Mouse (Mus musculus) neural tube, embryonic 14.5 days (tissue): ENCODE results near the gene Rbks. TPM values are rescaled to one million over a fixed set of nuclear protein-coding genes. Genes with fewer than 3 reads are reported as not detected.

Experiments used
- ATAC-seq: fragments of 200-750 bp; cut with Nextera tagmentation; 2 replicates; pipeline ENCODE4 v1.8.0; 2017; ENCODE audit warnings: low read depth, mild to moderate bottlenecking, moderate TSS enrichment, moderate library complexity
- H3K27ac ChIP-seq: fragments of 300-500 bp; sonication (generic); 2 replicates; pipeline ENCODE4 v1.5.1; 2014; ENCODE audit warnings: low read depth, mild to moderate bottlenecking, control low read depth, low read length, moderate library complexity, mixed read lengths
- H3K27me3 ChIP-seq: fragments of 300-500 bp; sonication (generic); 2 replicates; pipeline ENCODE4 v1.6.1; 2014; ENCODE audit warnings: low read length; ENCODE audit not compliant: control insufficient read depth, insufficient read depth
- H3K36me3 ChIP-seq: fragments of 300-500 bp; sonication (generic); 2 replicates; pipeline ENCODE4 v1.6.1; 2014; ENCODE audit warnings: low read length, mixed read lengths; ENCODE audit not compliant: control insufficient read depth, insufficient read depth
- H3K4me1 ChIP-seq: fragments of 300-500 bp; sonication (generic); 2 replicates; pipeline ENCODE4 v1.6.1; 2014; ENCODE audit warnings: low read length; ENCODE audit not compliant: control insufficient read depth, insufficient read depth
- H3K4me2 ChIP-seq: fragments of 300-500 bp; sonication (generic); 2 replicates; pipeline ENCODE4 v1.6.1; 2014; ENCODE audit warnings: mild to moderate bottlenecking, low read depth, low read length, control low read depth
- H3K4me3 ChIP-seq: fragments of 300-500 bp; sonication (generic); 2 replicates; pipeline ENCODE4 v1.5.1; 2014; ENCODE audit warnings: low read depth, low read length, control low read depth, mixed read lengths
- H3K9ac ChIP-seq: fragments of 300-500 bp; sonication (generic); replicated peaks from 2 replicates; pipeline ENCODE4 v1.6.1; 2014; ENCODE audit warnings: low read depth, mild to moderate bottlenecking, control low read depth, low read length, mixed read lengths
- H3K9me3 ChIP-seq: fragments of 300-500 bp; sonication (generic); 2 replicates; pipeline ENCODE4 v1.6.1; 2016; ENCODE audit warnings: low read length; ENCODE audit not compliant: control insufficient read depth
- WGBS: fragments of 180-500 bp; shearing (Covaris S2); extraction: QIAGEN DNeasy Blood & Tissue Kit; methylation state at CpG from one replicate; pipeline ENCODE4 v1.1.7; 2014; 5-methylcytosine and 5-hydroxymethylcytosine counted together
- polyA plus RNA-seq: library from polyadenylated mRNA; unstranded; fragments of >200 nt; fragmentation: Nextera tagmentation; extraction: Ambion mirVana; gene quantifications from 2 replicates; pipeline ENCODE4 v1.2.1, GENCODE M21; 2014

Rbks gene
- polyA plus RNA-seq, 1 experiment from 2014 or later, result 4.0 TPM

- Histone ChIP-seq H3K9ac (no peak overlapping the region), H3K36me3 (peaks cover 10% of the 10 kb centered on the region; the same call in 1 of the 2 replicates), H3K4me1 (no peaks in the 10 kb centered on the region), H3K27me3 (no peaks in the 10 kb centered on the region), H3K4me2 (no peak overlapping the region), H3K27ac (no peak overlapping the region), H3K4me3 (no peak overlapping the region), H3K9me3 (no peaks in the 10 kb centered on the region)
- ATAC-seq, result no peak
- WGBS, result 94% methylated on average over 3 of the region's 3 CpGs
Measured at GRCm38 (mm10) chr5:31620326-31620725, 77.1 kb downstream of the Rbks start.

- peak overlapping the region; percentile 57 for H3K4me2 ChIP-seq
- no peak for ATAC-seq
- no peak overlapping the region; the same call in 1 of the 2 replicates for H3K27ac ChIP-seq
- peak overlapping the region; percentile 78 for H3K4me3 ChIP-seq
- H3K9ac ChIP-seq, result peak overlapping the region; percentile 74
- H3K4me1 ChIP-seq, result 0 out of 2 replicates have a peak, but pooled peaks cover 3% of the 10 kb centered on the region
- H3K9me3 ChIP-seq, result no peaks in the 10 kb centered on the region
- H3K27me3 ChIP-seq, result no peaks in the 10 kb centered on the region
- peaks cover 10% of the 10 kb centered on the region; the same call in 1 of the 2 replicates for H3K36me3 ChIP-seq
- WGBS, result 47% methylated on average over 6 of the region's 6 CpGs
Measured at GRCm38 (mm10) chr5:31614339-31615025, 82.9 kb downstream of the Rbks start.

- WGBS, result under 1% methylated on average over 37 of the region's 37 CpGs
- peak; percentile 98 for ATAC-seq
Measured at GRCm38 (mm10) chr5:31613852-31614286, 83.6 kb downstream of the Rbks start.

GRCm38 (mm10) chr5:31611186-31611585 lies 86.2 kb downstream of the Rbks start:
- Histone ChIP-seq H3K4me3 (no peak overlapping the region), H3K27me3 (no peaks in the 10 kb centered on the region), H3K9ac (no peak overlapping the region), H3K27ac (no peak overlapping the region), H3K4me1 (0 out of 2 replicates have a peak, but pooled peaks cover 3% of the 10 kb centered on the region), H3K4me2 (no peak overlapping the region), H3K36me3 (no peaks in the 10 kb centered on the region), H3K9me3 (no peaks in the 10 kb centered on the region)
- WGBS, result 79% methylated on average over 1 of the region's 1 CpGs
- no peak for ATAC-seq

More at GRCm38 (mm10) chr5:31613852-31614286, 83.6 kb downstream of the Rbks start:
- Histone ChIP-seq H3K4me3 (peak overlapping the region; percentile 78), H3K4me1 (0 out of 2 replicates have a peak, but pooled peaks cover 3% of the 10 kb centered on the region), H3K27me3 (no peaks in the 10 kb centered on the region), H3K9me3 (no peaks in the 10 kb centered on the region), H3K27ac (peak overlapping the region; percentile 79), H3K9ac (peak overlapping the region; percentile 74), H3K4me2 (peak overlapping the region; percentile 57), H3K36me3 (peaks cover 10% of the 10 kb centered on the region; the same call in 1 of the 2 replicates)

GRCm38 (mm10) chr5:31610376-31611086 lies 86.9 kb downstream of the Rbks start:
- Histone ChIP-seq H3K36me3 (no peaks in the 10 kb centered on the region), H3K9ac (no peak overlapping the region), H3K27ac (no peak overlapping the region), H3K9me3 (no peaks in the 10 kb centered on the region), H3K4me2 (no peak overlapping the region), H3K27me3 (no peaks in the 10 kb centered on the region), H3K4me1 (0 out of 2 replicates have a peak, but pooled peaks cover 3% of the 10 kb centered on the region), H3K4me3 (no peak overlapping the region)
- WGBS, result 79% methylated on average over 13 of the region's 13 CpGs
- no peak for ATAC-seq

- Histone ChIP-seq H3K4me1 (no peaks in the 10 kb centered on the region), H3K27ac (no peak overlapping the region), H3K36me3 (no peaks in the 10 kb centered on the region), H3K4me2 (no peak overlapping the region), H3K4me3 (no peak overlapping the region), H3K27me3 (no peaks in the 10 kb centered on the region), H3K9me3 (no peaks in the 10 kb centered on the region), H3K9ac (no peak overlapping the region)
- 58% methylated on average over 3 of the region's 3 CpGs for WGBS
- no peak for ATAC-seq
Measured at GRCm38 (mm10) chr5:31606151-31606550, 91.3 kb downstream of the Rbks start.

- no peak for ATAC-seq
- H3K4me1 ChIP-seq, result no peaks in the 10 kb centered on the region
- H3K4me3 ChIP-seq, result no peak overlapping the region
- H3K4me2 ChIP-seq, result no peak overlapping the region
- no peak overlapping the region for H3K27ac ChIP-seq
- no peaks in the 10 kb centered on the region for H3K9me3 ChIP-seq
- H3K36me3 ChIP-seq, result no peaks in the 10 kb centered on the region
- H3K27me3 ChIP-seq, result no peaks in the 10 kb centered on the region
- no peak overlapping the region for H3K9ac ChIP-seq
- 77% methylated on average over 6 of the region's 6 CpGs for WGBS
Measured at GRCm38 (mm10) chr5:31603766-31604165, 93.7 kb downstream of the Rbks start.

- no peaks in the 10 kb centered on the region for H3K9me3 ChIP-seq
- no peak overlapping the region for H3K4me2 ChIP-seq
- WGBS, result 86% methylated on average over 1 of the region's 1 CpGs
- H3K27ac ChIP-seq, result no peak overlapping the region
- H3K9ac ChIP-seq, result no peak overlapping the region
- ATAC-seq, result no peak
- H3K4me3 ChIP-seq, result no peak overlapping the region
- no peaks in the 10 kb centered on the region for H3K4me1 ChIP-seq
- H3K36me3 ChIP-seq, result no peaks in the 10 kb centered on the region
- H3K27me3 ChIP-seq, result no peaks in the 10 kb centered on the region
Measured at GRCm38 (mm10) chr5:31602377-31602776, 95.0 kb downstream of the Rbks start.

GRCm38 (mm10) chr5:31601162-31601722 lies 96.2 kb downstream of the Rbks start:
- 89% methylated on average over 7 of the region's 7 CpGs for WGBS
- ATAC-seq, result no peak
- H3K36me3 ChIP-seq, result no peaks in the 10 kb centered on the region
- no peak overlapping the region for H3K27ac ChIP-seq
- H3K27me3 ChIP-seq, result no peaks in the 10 kb centered on the region
- no peak overlapping the region for H3K4me3 ChIP-seq
- no peak overlapping the region for H3K9ac ChIP-seq
- no peaks in the 10 kb centered on the region for H3K4me1 ChIP-seq
- no peaks in the 10 kb centered on the region for H3K9me3 ChIP-seq
- H3K4me2 ChIP-seq, result no peak overlapping the region
